Mouse (Mus musculus) midbrain, embryonic 15.5 days (tissue): ENCODE data around the gene Lrmda. TPM values are rescaled to one million over a fixed set of nuclear protein-coding genes. Genes with fewer than 3 reads are reported as not detected.

Experiments
- ATAC-seq: fragments of 200-750 bp; cut with Nextera tagmentation; replicated peaks from 2 replicates; pipeline ENCODE4 v1.8.0; 2017; ENCODE audit warnings: moderate TSS enrichment
- H3K27ac ChIP-seq: fragments of 300-500 bp; sonication (generic); 2 replicates; pipeline ENCODE4 v1.5.1; 2015; ENCODE audit warnings: mild to moderate bottlenecking, inconsistent platforms
- H3K27me3 ChIP-seq: fragments of 300-500 bp; sonication (generic); replicated peaks from 2 replicates; pipeline ENCODE4 v1.6.1; 2015; ENCODE audit warnings: inconsistent platforms
- H3K36me3 ChIP-seq: fragments of 300-500 bp; sonication (generic); replicated peaks from 2 replicates; pipeline ENCODE4 v1.6.1; 2015; ENCODE audit warnings: inconsistent platforms
- H3K4me1 ChIP-seq: fragments of 300-500 bp; sonication (generic); 2 replicates; pipeline ENCODE4 v1.6.1; 2015; ENCODE audit warnings: inconsistent platforms
- H3K4me2 ChIP-seq: fragments of 300-500 bp; sonication (generic); 2 replicates; pipeline ENCODE4 v1.6.1; 2015; ENCODE audit warnings: inconsistent platforms, mild to moderate bottlenecking, moderate library complexity
- H3K4me3 ChIP-seq: fragments of 300-500 bp; sonication (generic); 2 replicates; pipeline ENCODE4 v1.5.1; 2015; ENCODE audit warnings: mild to moderate bottlenecking, inconsistent platforms
- H3K9ac ChIP-seq: fragments of 300-500 bp; sonication (generic); 2 replicates; pipeline ENCODE4 v1.6.1; 2015; ENCODE audit warnings: mild to moderate bottlenecking, inconsistent platforms
- H3K9me3 ChIP-seq: fragments of 300-500 bp; sonication (generic); 2 replicates; pipeline ENCODE4 v1.6.1; 2016; ENCODE audit warnings: inconsistent platforms
- WGBS: fragments of 180-500 bp; shearing (Covaris S2); methylation state at CpG from one replicate; pipeline ENCODE4 v1.1.7; 2015; ENCODE audit warnings: mixed read lengths; 5-methylcytosine and 5-hydroxymethylcytosine counted together
- polyA plus RNA-seq: library from polyadenylated mRNA; unstranded; fragments of >200 nt; fragmentation: Nextera tagmentation; extraction: Ambion mirVana; gene quantifications from 2 replicates; pipeline ENCODE4 v1.2.1, GENCODE M21; 2015

The Lrmda gene
- polyA plus RNA-seq, 1 experiment from 2014 or later: 0.31 TPM

GRCm38 (mm10) chr14:22493326-22493725, 473.8 kb downstream of the Lrmda start:
- no peak overlapping the region for H3K9ac ChIP-seq
- 96% methylated on average over 2 of the region's 2 CpGs for whole genome bisulfite sequencing
- H3K27me3 ChIP-seq: no peaks in the 10 kb centered on the region
- no peak overlapping the region for H3K4me2 ChIP-seq
- ATAC-seq: no peak
- no peak overlapping the region for H3K4me3 ChIP-seq
- H3K9me3 ChIP-seq: no peaks in the 10 kb centered on the region
- no peak overlapping the region for H3K27ac ChIP-seq
- 0 out of 2 replicates have a peak, but pooled peaks cover 4% of the 10 kb centered on the region for H3K4me1 ChIP-seq
- H3K36me3 ChIP-seq: no peaks in the 10 kb centered on the region

GRCm38 (mm10) chr14:22494290-22494689, 474.8 kb downstream of the Lrmda start:
- no peaks in the 10 kb centered on the region for H3K36me3 ChIP-seq
- no peak overlapping the region for H3K27ac ChIP-seq
- no peaks in the 10 kb centered on the region for H3K9me3 ChIP-seq
- H3K4me1 ChIP-seq: 0 out of 2 replicates have a peak, but pooled peaks cover 4% of the 10 kb centered on the region
- no peaks in the 10 kb centered on the region for H3K27me3 ChIP-seq
- no peak overlapping the region for H3K9ac ChIP-seq
- ATAC-seq: peak; percentile 60; the same call in 1 of the 2 replicates
- no peak overlapping the region for H3K4me2 ChIP-seq
- no peak overlapping the region for H3K4me3 ChIP-seq

- Histone ChIP-seq H3K27ac (no peak overlapping the region), H3K27me3 (no peaks in the 10 kb centered on the region), H3K4me1 (0 out of 2 replicates have a peak, but pooled peaks cover 4% of the 10 kb centered on the region), H3K4me2 (no peak overlapping the region), H3K9me3 (no peaks in the 10 kb centered on the region), H3K9ac (no peak overlapping the region), H3K4me3 (no peak overlapping the region), H3K36me3 (no peaks in the 10 kb centered on the region)
- 11% methylated on average over 10 of the region's 10 CpGs for WGBS
- peak; percentile 45 for ATAC-seq
These were observed 475.4 kb downstream of the Lrmda start for GRCm38 (mm10) chr14:22494866-22495265.

GRCm38 (mm10) chr14:22495286-22495685, 475.8 kb downstream of the Lrmda start:
- Histone ChIP-seq H3K9me3 (no peaks in the 10 kb centered on the region), H3K4me3 (no peak overlapping the region), H3K4me2 (no peak overlapping the region), H3K27me3 (no peaks in the 10 kb centered on the region), H3K27ac (no peak overlapping the region), H3K4me1 (0 out of 2 replicates have a peak, but pooled peaks cover 4% of the 10 kb centered on the region), H3K9ac (no peak overlapping the region), H3K36me3 (no peaks in the 10 kb centered on the region)
- peak; percentile 30; the same call in 1 of the 2 replicates for ATAC-seq
- 43% methylated on average over 8 of the region's 8 CpGs for WGBS

GRCm38 (mm10) chr14:22497636-22498131, 478.2 kb downstream of the Lrmda start:
- Histone ChIP-seq H3K9ac (no peak overlapping the region), H3K36me3 (no peaks in the 10 kb centered on the region), H3K4me3 (no peak overlapping the region), H3K9me3 (no peaks in the 10 kb centered on the region), H3K27ac (no peak overlapping the region), H3K4me2 (no peak overlapping the region), H3K27me3 (no peaks in the 10 kb centered on the region), H3K4me1 (0 out of 2 replicates have a peak, but pooled peaks cover 4% of the 10 kb centered on the region)
- 83% methylated on average over 4 of the region's 4 CpGs for WGBS
- no peak for ATAC-seq

- Histone ChIP-seq H3K27ac (no peak overlapping the region), H3K9ac (no peak overlapping the region), H3K4me2 (no peak overlapping the region), H3K27me3 (no peaks in the 10 kb centered on the region), H3K36me3 (no peaks in the 10 kb centered on the region), H3K4me3 (no peak overlapping the region), H3K9me3 (no peaks in the 10 kb centered on the region), H3K4me1 (no peaks in the 10 kb centered on the region)
- ATAC-seq: no peak
- 78% methylated on average over 6 of the region's 6 CpGs for WGBS
These were observed 490.4 kb downstream of the Lrmda start for GRCm38 (mm10) chr14:22509747-22510530.

GRCm38 (mm10) chr14:22510531-22510785, 490.9 kb downstream of the Lrmda start:
- no peak overlapping the region for H3K4me3 ChIP-seq
- H3K4me1 ChIP-seq: no peaks in the 10 kb centered on the region
- H3K36me3 ChIP-seq: no peaks in the 10 kb centered on the region
- ATAC-seq: no peak
- no peaks in the 10 kb centered on the region for H3K27me3 ChIP-seq
- H3K9ac ChIP-seq: no peak overlapping the region
- no peaks in the 10 kb centered on the region for H3K9me3 ChIP-seq
- H3K27ac ChIP-seq: no peak overlapping the region
- no peak overlapping the region for H3K4me2 ChIP-seq

- H3K4me1 ChIP-seq: no peaks in the 10 kb centered on the region
- WGBS: 75% methylated on average over 5 of the region's 5 CpGs
- no peak for ATAC-seq
- no peaks in the 10 kb centered on the region for H3K9me3 ChIP-seq
- no peak overlapping the region for H3K4me2 ChIP-seq
- no peak overlapping the region for H3K27ac ChIP-seq
- H3K36me3 ChIP-seq: no peaks in the 10 kb centered on the region
- no peak overlapping the region for H3K9ac ChIP-seq
- no peak overlapping the region for H3K4me3 ChIP-seq
- no peaks in the 10 kb centered on the region for H3K27me3 ChIP-seq
These were observed 495.0 kb downstream of the Lrmda start for GRCm38 (mm10) chr14:22514362-22515084.

- Histone ChIP-seq H3K9me3 (no peaks in the 10 kb centered on the region), H3K36me3 (no peaks in the 10 kb centered on the region), H3K4me1 (no peaks in the 10 kb centered on the region), H3K4me2 (no peak overlapping the region), H3K4me3 (no peak overlapping the region), H3K27me3 (no peaks in the 10 kb centered on the region; the same call in 1 of the 2 replicates), H3K27ac (no peak overlapping the region), H3K9ac (no peak overlapping the region)
- WGBS: 75% methylated on average over 3 of the region's 3 CpGs
- ATAC-seq: no peak
These were observed 511.2 kb downstream of the Lrmda start for GRCm38 (mm10) chr14:22530706-22531105.

GRCm38 (mm10) chr14:22533501-22533900, 514.0 kb downstream of the Lrmda start:
- no peaks in the 10 kb centered on the region for H3K9me3 ChIP-seq
- H3K27me3 ChIP-seq: no peaks in the 10 kb centered on the region; the same call in 1 of the 2 replicates
- no peaks in the 10 kb centered on the region for H3K36me3 ChIP-seq
- H3K4me2 ChIP-seq: no peak overlapping the region
- H3K4me1 ChIP-seq: no peaks in the 10 kb centered on the region
- no peak overlapping the region for H3K4me3 ChIP-seq
- H3K27ac ChIP-seq: no peak overlapping the region
- no peak overlapping the region for H3K9ac ChIP-seq
- 85% methylated on average over 3 of the region's 3 CpGs for WGBS
- no peak for ATAC-seq

GRCm38 (mm10) chr14:22545887-22546675, 526.6 kb downstream of the Lrmda start:
- 0 out of 2 replicates have a peak, but pooled peaks cover 7% of the 10 kb centered on the region for H3K27me3 ChIP-seq
- H3K36me3 ChIP-seq: no peaks in the 10 kb centered on the region
- 33% methylated on average over 8 of the region's 8 CpGs for WGBS
- H3K9me3 ChIP-seq: no peaks in the 10 kb centered on the region
- no peak overlapping the region for H3K9ac ChIP-seq
- ATAC-seq: no peak; the same call in 1 of the 2 replicates
- no peak overlapping the region for H3K4me2 ChIP-seq
- peaks cover 15% of the 10 kb centered on the region for H3K4me1 ChIP-seq
- H3K27ac ChIP-seq: no peak overlapping the region
- no peak overlapping the region for H3K4me3 ChIP-seq

- Histone ChIP-seq H3K4me3 (no peak overlapping the region), H3K9ac (no peak overlapping the region), H3K9me3 (no peaks in the 10 kb centered on the region), H3K4me2 (no peak overlapping the region), H3K4me1 (peaks cover 15% of the 10 kb centered on the region), H3K27ac (no peak overlapping the region), H3K36me3 (no peaks in the 10 kb centered on the region), H3K27me3 (0 out of 2 replicates have a peak, but pooled peaks cover 7% of the 10 kb centered on the region)
- 21% methylated on average over 4 of the region's 4 CpGs for WGBS
- ATAC-seq: no peak
These were observed 527.1 kb downstream of the Lrmda start for GRCm38 (mm10) chr14:22546676-22546984.
